Mouse (Mus musculus) CH12.LX (cell line): ENCODE results near the gene Tef. TPM values are rescaled to one million over a fixed set of nuclear protein-coding genes. Genes with fewer than 3 reads are reported as not detected.

Experiments used
- DNase-seq: peaks from one replicate; pipeline ENCODE4 v3.0.0-alpha.2; 2013; ENCODE audit errors: extremely low read depth
- H3K27ac ChIP-seq: 2 replicates; pipeline ENCODE4 v1.5.1; 2012; ENCODE audit warnings: low read depth, mild to moderate bottlenecking, control low read depth, moderate library complexity; ENCODE audit not compliant: insufficient read depth
- H3K27me3 ChIP-seq: replicated peaks from 2 replicates; pipeline ENCODE3; 2012; ENCODE audit warnings: inconsistent platforms
- H3K36me3 ChIP-seq, 2 experiments: replicated peaks in 1 of 2; 2 replicates each; pipeline versions ENCODE3 to v1.6.1; 2012; ENCODE audit warnings: inconsistent platforms in 1 of 2, low read length in 1 of 2, mild to moderate bottlenecking in 1 of 2, mixed read lengths in 1 of 2, moderate library complexity in 1 of 2; ENCODE audit not compliant: control insufficient read depth in 1 of 2, insufficient read depth in 1 of 2
- H3K4me1 ChIP-seq, 2 experiments: 2 replicates each; pipeline ENCODE4 v1.6.1; 2012; ENCODE audit warnings: inconsistent platforms in 1 of 2, moderate library complexity in 1 of 2; ENCODE audit not compliant: insufficient read depth in 2 of 2, control insufficient read depth in 1 of 2
- H3K4me2 ChIP-seq: 2 replicates; pipeline ENCODE4 v1.6.1; 2012; ENCODE audit warnings: low read depth, mild to moderate bottlenecking, control low read depth; ENCODE audit not compliant: poor library complexity, insufficient read depth, severe bottlenecking
- H3K4me3 ChIP-seq, 3 experiments: fragments of 150-350 bp in 1 of 3; sonication (generic) in 1 of 3; replicated peaks in 1 of 3; 2 replicates each; pipeline versions ENCODE3 to v1.5.1; 2011 to 2012; ENCODE audit warnings: low read depth in 2 of 3, low read length in 2 of 3, mild to moderate bottlenecking in 2 of 3, moderate library complexity in 2 of 3, control low read depth in 1 of 3, improper control_type of control experiment in 1 of 3, inconsistent platforms in 1 of 3, mixed read lengths in 1 of 3; ENCODE audit not compliant: poor library complexity in 1 of 3
- H3K79me2 ChIP-seq: replicated peaks from 2 replicates; pipeline ENCODE4 v1.6.1; 2012; ENCODE audit warnings: mild to moderate bottlenecking, moderate library complexity; ENCODE audit not compliant: control insufficient read depth, poor library complexity, insufficient read depth, severe bottlenecking; ENCODE audit errors: extremely low read depth
- H3K9ac ChIP-seq: 2 replicates; pipeline ENCODE4 v1.6.1; 2012; ENCODE audit warnings: low read depth, mild to moderate bottlenecking, control low read depth, moderate library complexity; ENCODE audit not compliant: insufficient read depth
- H3K9me3 ChIP-seq: replicated peaks from 2 replicates; pipeline ENCODE3; 2012; ENCODE audit warnings: low read length, inconsistent platforms, mixed read lengths
- CHD1 ChIP-seq: IDR thresholded peaks from 2 replicates; pipeline ENCODE4 v1.6.1; 2012; ENCODE audit warnings: low read depth, low read length, improper control_type of control experiment, inconsistent platforms
- CHD2 ChIP-seq: IDR thresholded peaks from 2 replicates; pipeline ENCODE4 v1.6.1; 2011; ENCODE audit warnings: low read length, improper control_type of control experiment
- E2F4 ChIP-seq: IDR thresholded peaks from 2 replicates; pipeline ENCODE4 v1.6.1; 2011; ENCODE audit warnings: low read depth, low read length, improper control_type of control experiment; ENCODE audit not compliant: insufficient replicate concordance
- GABPA ChIP-seq: IDR thresholded peaks from 2 replicates; pipeline ENCODE4 v1.6.1; 2012; ENCODE audit warnings: low read depth, low read length, improper control_type of control experiment, inconsistent platforms; ENCODE audit not compliant: insufficient replicate concordance
- IRF4 ChIP-seq: IDR thresholded peaks from 2 replicates; pipeline ENCODE4 v1.6.1; 2014; ENCODE audit warnings: low read depth, mild to moderate bottlenecking, inconsistent platforms, low read length, improper control_type of control experiment
- JUN ChIP-seq: IDR thresholded peaks from 2 replicates; pipeline ENCODE4 v1.6.1; 2011; ENCODE audit warnings: low read depth, mild to moderate bottlenecking, low read length, improper control_type of control experiment, moderate library complexity; ENCODE audit not compliant: insufficient read depth
- JUND ChIP-seq: conservative IDR thresholded peaks from 2 replicates; pipeline ENCODE4 v1.6.1; 2011; ENCODE audit warnings: low read depth, low read length, improper control_type of control experiment
- KAT2A ChIP-seq: IDR thresholded peaks from 2 replicates; pipeline ENCODE4 v1.6.1; 2012; ENCODE audit warnings: low read length, improper control_type of control experiment, inconsistent platforms; ENCODE audit not compliant: insufficient replicate concordance
- MAX ChIP-seq: IDR thresholded peaks from 2 replicates; pipeline ENCODE4 v1.6.1; 2011; ENCODE audit warnings: low read length, improper control_type of control experiment
- MAZ ChIP-seq: IDR thresholded peaks from 2 replicates; pipeline ENCODE4 v1.6.1; 2012; ENCODE audit warnings: low read depth, mild to moderate bottlenecking, inconsistent platforms, low read length, improper control_type of control experiment, moderate library complexity
- MEF2A ChIP-seq: IDR thresholded peaks from 2 replicates; pipeline ENCODE4 v1.6.1; 2014; ENCODE audit warnings: low read depth, mild to moderate bottlenecking, inconsistent platforms, low read length, improper control_type of control experiment, borderline replicate concordance
- MYC ChIP-seq: IDR thresholded peaks from 2 replicates; pipeline ENCODE4 v1.6.1; 2011; ENCODE audit warnings: low read depth, mild to moderate bottlenecking, improper control_type of control experiment, low read length
- NRF1 ChIP-seq: IDR thresholded peaks from 2 replicates; pipeline ENCODE4 v1.6.1; 2014; ENCODE audit warnings: low read depth, mild to moderate bottlenecking, inconsistent platforms, low read length, improper control_type of control experiment, moderate library complexity
- RCOR1 ChIP-seq: conservative IDR thresholded peaks from 2 replicates; pipeline ENCODE4 v1.6.1; 2012; ENCODE audit warnings: low read depth, mild to moderate bottlenecking, inconsistent platforms, low read length, improper control_type of control experiment
- SIN3A ChIP-seq: IDR thresholded peaks from 2 replicates; pipeline ENCODE4 v1.6.1; 2012; ENCODE audit warnings: low read length, improper control_type of control experiment, inconsistent platforms
- SMC3 ChIP-seq: IDR thresholded peaks from 2 replicates; pipeline ENCODE4 v1.6.1; 2011; ENCODE audit warnings: low read depth, low read length, improper control_type of control experiment
- TBP ChIP-seq: conservative IDR thresholded peaks from 2 replicates; pipeline ENCODE4 v1.6.1; 2011; ENCODE audit warnings: low read depth, low read length, improper control_type of control experiment
- TCF12 ChIP-seq: IDR thresholded peaks from 2 replicates; pipeline ENCODE4 v1.6.1; 2014; ENCODE audit warnings: low read depth, mild to moderate bottlenecking, inconsistent platforms, low read length, improper control_type of control experiment
- USF1 ChIP-seq: IDR thresholded peaks from 2 replicates; pipeline ENCODE4 v1.6.1; 2014; ENCODE audit warnings: low read depth, mild to moderate bottlenecking, inconsistent platforms, low read length, improper control_type of control experiment
- USF2 ChIP-seq: conservative IDR thresholded peaks from 2 replicates; pipeline ENCODE4 v1.6.1; 2011; ENCODE audit warnings: low read depth, low read length, improper control_type of control experiment
- ZC3H11A ChIP-seq: IDR thresholded peaks from 2 replicates; pipeline ENCODE4 v1.6.1; 2012; ENCODE audit warnings: low read depth, mild to moderate bottlenecking, inconsistent platforms, low read length, improper control_type of control experiment
- ZMIZ1 ChIP-seq: IDR thresholded peaks from 2 replicates; pipeline ENCODE4 v1.6.1; 2012; ENCODE audit warnings: low read depth, mild to moderate bottlenecking, inconsistent platforms, low read length, improper control_type of control experiment
- ZNF384 ChIP-seq: IDR thresholded peaks from 2 replicates; pipeline ENCODE4 v1.6.1; 2012; ENCODE audit warnings: low read depth, low read length, improper control_type of control experiment, inconsistent platforms
- dilution Hi-C: fragments of 300-500 bp; cut with MboI; formaldehyde crosslinking; loops from 2 replicates; pipeline ENCODE4 v1.14.3; 2020; ENCODE audit warnings: low sequenced_read_pairs; ENCODE audit not compliant: extremely low pct_unique_long_range_greater_than_20kb, extremely low pct_ligation_motif_present
- in situ Hi-C: fragments of 300-500 bp; cut with MboI; formaldehyde crosslinking; loops from 3 replicates; pipeline ENCODE4 v1.14.3; 2019; ENCODE audit warnings: low sequenced_read_pairs, low pct_ligation_motif_present, low pct_unique_long_range_greater_than_20kb, mixed read lengths
- polyA plus RNA-seq: library from polyadenylated mRNA; unstranded; fragments of >175 nt; gene quantifications from 2 replicates; pipeline ENCODE4 v1.2.1, GENCODE M21; 2012; ENCODE audit warnings: low read depth; ENCODE audit not compliant: insufficient read length
- total RNA-seq, 2 experiments: library from RNA; depleted of rRNA; stranded (reverse); fragments of 300-350 nt in 1 of 2; fragments of >200 nt in 1 of 2; gene quantifications; 2 replicates each; pipeline ENCODE4 v1.2.3; 2012 to 2014

The Tef gene
- total and polyA plus RNA-seq, 3 experiments, result 14.7 to 17.2 (median 14.9) TPM

- no peaks in the 10 kb centered on the region for H3K9me3 ChIP-seq
- in situ Hi-C loops (no loop called here), dilution Hi-C loops (no loop called here)
- H3K36me3 ChIP-seq, result peaks cover 3 to 10% of the 10 kb centered on the region in 2 experiments
- H3K4me3 ChIP-seq, result no peak overlapping the region
- H3K4me1 ChIP-seq, result peaks cover 0 to 11% of the 10 kb centered on the region in 2 experiments; a peak in 2 of 4 replicates
- no peak overlapping the region for H3K9ac ChIP-seq
- TF ChIP-seq SIN3A, result no peak
- no peak for TF ChIP-seq USF2
- TF ChIP-seq MYC, result no peak
- TF ChIP-seq NRF1, result no peak
- no peak for TF ChIP-seq JUND
- no peak for TF ChIP-seq IRF4
- no peak for TF ChIP-seq MAX
- no peak for TF ChIP-seq ZC3H11A
- no peak for TF ChIP-seq TBP
- TF ChIP-seq MAZ, result no peak
- no peak for TF ChIP-seq CHD1
- no peak for TF ChIP-seq GABPA
- no peak for TF ChIP-seq TCF12
- TF ChIP-seq RCOR1, result no peak
- TF ChIP-seq KAT2A, result no peak
- no peak for TF ChIP-seq JUN
- H3K27ac ChIP-seq, result no peak overlapping the region
- H3K4me2 ChIP-seq, result no peak overlapping the region
- H3K79me2 ChIP-seq, result no peaks in the 10 kb centered on the region
- peaks cover 12% of the 10 kb centered on the region for H3K27me3 ChIP-seq
- no peak for DNase-seq
Observed at GRCm38 (mm10) chr15:81800391-81800790, 1.8 kb upstream of the Tef start.

- H3K27ac ChIP-seq, result no peak overlapping the region
- H3K4me2 ChIP-seq, result no peak overlapping the region
- H3K27me3 ChIP-seq, result peaks cover 35% of the 10 kb centered on the region
- in situ Hi-C loops (no loop called here), dilution Hi-C loops (no loop called here)
- H3K9me3 ChIP-seq, result no peaks in the 10 kb centered on the region
- H3K79me2 ChIP-seq, result no peaks in the 10 kb centered on the region
- no peak for TF ChIP-seq CHD1
- TF ChIP-seq USF1, result no peak
- TF ChIP-seq NRF1, result no peak
- no peak for TF ChIP-seq GABPA
- no peak for TF ChIP-seq E2F4
- TF ChIP-seq JUND, result no peak
- TF ChIP-seq KAT2A, result no peak
- TF ChIP-seq MAX, result no peak
- TF ChIP-seq ZNF384, result no peak
- no peak for TF ChIP-seq SMC3
- TF ChIP-seq MEF2A, result no peak
- TF ChIP-seq ZMIZ1, result no peak
- no peak for TF ChIP-seq CHD2
- peak overlapping the region in 1 of 3 experiments; percentile 2 for H3K4me3 ChIP-seq
- DNase-seq, result no peak
- H3K36me3 ChIP-seq, result no peaks in the 10 kb centered on the region
- no peak overlapping the region for H3K9ac ChIP-seq
- H3K4me1 ChIP-seq, result peaks cover 0 to 11% of the 10 kb centered on the region in 2 experiments; a peak in 2 of 4 replicates
Observed at GRCm38 (mm10) chr15:81802941-81803351, 725 bp downstream of the Tef start.
